Mouse (Mus musculus): Measurements from ENCODE around the gene Zdhhc14. TPM values are rescaled to one million over a fixed set of nuclear protein-coding genes. Genes with fewer than 3 reads are reported as not detected.
A peak's percentile ranks its signal among the peaks of the same experiment; 100 is the strongest.

Zdhhc14 gene
- total and polyA plus RNA-seq, 3 experiments, result 0.34 to 1.3 (median 0.35) TPM

DNA sequence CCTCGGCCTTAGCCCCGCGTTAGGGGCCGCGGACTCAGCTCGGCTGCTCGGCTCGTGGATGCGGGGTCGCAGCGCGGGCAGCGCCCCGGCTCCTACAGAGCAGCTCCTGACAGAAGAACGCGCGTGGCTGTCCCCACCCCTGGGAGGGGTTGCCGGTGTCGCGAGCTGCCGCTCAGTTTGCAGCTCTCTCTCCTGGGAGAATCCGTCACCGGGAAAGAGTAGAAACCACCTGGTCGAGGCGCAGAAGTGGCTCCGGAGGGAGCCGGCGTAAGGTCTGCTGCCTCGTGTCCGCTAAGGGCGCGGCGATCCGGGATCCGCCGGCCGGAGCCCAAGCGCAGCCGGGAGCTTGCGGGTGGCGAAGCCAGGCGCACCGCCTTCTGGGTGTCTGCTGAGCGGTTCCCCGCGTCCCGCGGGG, 396 bp downstream of the Zdhhc14 start:
- Histone ChIP-seq H3K4me3 (replicated peaks in 1 of 3; ENCODE audit: low read depth in 2 of 3, low read length in 2 of 3, poor library complexity in 1 of 3) (peak overlapping the region; percentile 32 to 67 (median 61)), H3K27ac (ENCODE audit: insufficient read depth, low read depth) (no peak overlapping the region), H3K36me3 (replicated peaks in 1 of 2; ENCODE audit: control insufficient read depth in 1 of 2, insufficient read depth in 1 of 2, low read length in 1 of 2) (no peaks in the 10 kb centered on the region), H3K27me3 (replicated peaks) (peaks cover 29% of the 10 kb centered on the region), H3K79me2 (replicated peaks; ENCODE audit: control insufficient read depth, extremely low read depth, insufficient read depth, poor library complexity, severe bottlenecking) (no peaks in the 10 kb centered on the region), H3K4me1 (ENCODE audit: control insufficient read depth in 1 of 2, insufficient read depth in 2 of 2) (peaks cover 2 to 17% of the 10 kb centered on the region in 2 experiments; a peak in 2 of 4 replicates), H3K9me3 (replicated peaks; ENCODE audit: low read length) (no peaks in the 10 kb centered on the region), H3K4me2 (ENCODE audit: insufficient read depth, low read depth, poor library complexity, severe bottlenecking) (peak overlapping the region; percentile 94), H3K9ac (ENCODE audit: insufficient read depth, low read depth) (0 out of 2 replicates have a peak overlapping the region, but pooled peaks have one; percentile 17)
- dilution Hi-C loops (cut with MboI; ENCODE audit: extremely low pct_ligation_motif_present, extremely low pct_unique_long_range_greater_than_20kb, low sequenced_read_pairs), result no loop called here
- in situ Hi-C loops (cut with MboI; ENCODE audit: low pct_ligation_motif_present, low pct_unique_long_range_greater_than_20kb, low sequenced_read_pairs), result no loop called here
- DNase-seq (ENCODE audit: extremely low read depth), result peak; percentile 15
- TF ChIP-seq HCFC1 (IDR thresholded peaks at IDR 0.05; ENCODE audit: low read depth, low read length) (no peak), TCF12 (IDR thresholded peaks at IDR 0.05; ENCODE audit: low read depth, low read length) (no peak), GABPA (IDR thresholded peaks at IDR 0.05; ENCODE audit: insufficient replicate concordance, low read depth, low read length) (no peak), USF2 (conservative IDR thresholded peaks at IDR 0.05; ENCODE audit: low read depth, low read length) (no peak), NRF1 (IDR thresholded peaks at IDR 0.05; ENCODE audit: low read depth, low read length) (no peak), JUND (conservative IDR thresholded peaks at IDR 0.05; ENCODE audit: low read depth, low read length) (no peak), CHD1 (IDR thresholded peaks at IDR 0.05; ENCODE audit: low read depth, low read length) (no peak), USF1 (IDR thresholded peaks at IDR 0.05; ENCODE audit: low read depth, low read length) (no peak), E2F4 (IDR thresholded peaks at IDR 0.05; ENCODE audit: insufficient replicate concordance, low read depth, low read length) (no peak), PAX5 (IDR thresholded peaks at IDR 0.05; ENCODE audit: low read length) (no peak), MAZ (IDR thresholded peaks at IDR 0.05; ENCODE audit: low read depth, low read length) (no peak), POLR2AphosphoS2 (IDR thresholded peaks at IDR 0.05; ENCODE audit: low read depth, low read length) (no peak), ZC3H11A (IDR thresholded peaks at IDR 0.05; ENCODE audit: low read depth, low read length) (no peak), RCOR1 (conservative IDR thresholded peaks at IDR 0.05; ENCODE audit: low read depth, low read length) (no peak), CHD2 (IDR thresholded peaks at IDR 0.05; ENCODE audit: low read length) (no peak), IRF4 (IDR thresholded peaks at IDR 0.05; ENCODE audit: low read depth, low read length) (no peak)

DNA sequence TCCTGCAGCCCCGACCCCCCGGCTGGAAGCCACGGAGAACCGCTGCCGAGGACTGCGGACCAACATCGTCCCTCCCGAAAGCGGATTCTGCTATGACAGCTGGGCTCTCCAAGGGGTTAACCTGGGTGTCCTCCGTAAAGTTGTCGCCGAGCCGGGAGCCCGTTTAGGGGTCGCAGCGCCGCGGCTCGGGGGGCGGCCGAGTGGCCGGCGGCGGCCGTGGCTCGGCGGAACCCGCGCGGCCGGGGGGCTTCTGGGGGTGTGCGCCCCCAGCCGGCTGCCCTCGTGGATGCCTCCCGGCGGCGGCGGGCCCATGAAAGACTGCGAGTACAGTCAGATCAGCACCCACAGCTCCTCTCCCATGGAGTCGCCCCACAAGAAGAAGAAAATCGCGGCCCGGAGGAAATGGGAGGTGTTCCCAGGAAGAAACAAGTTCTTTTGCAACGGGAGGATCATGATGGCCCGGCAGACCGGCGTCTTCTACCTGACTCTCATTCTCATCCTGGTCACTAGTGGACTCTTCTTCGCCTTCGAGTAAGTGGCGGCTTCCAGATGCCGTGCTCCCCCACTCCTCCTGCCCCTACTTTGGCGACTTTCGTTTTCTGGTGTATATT, 909 bp downstream of the Zdhhc14 start:
- H3K27ac ChIP-seq (ENCODE audit: insufficient read depth, low read depth), result no peak overlapping the region
- H3K79me2 ChIP-seq (replicated peaks; ENCODE audit: control insufficient read depth, extremely low read depth, insufficient read depth, poor library complexity, severe bottlenecking), result no peaks in the 10 kb centered on the region
- no peak for TF ChIP-seq SIN3A (IDR thresholded peaks at IDR 0.05; ENCODE audit: low read length)
- peak in 1 of 2 experiments; percentile 23; a peak in 2 of 4 replicates for TF ChIP-seq CTCF (conservative IDR thresholded peaks at IDR 0.05 in 1 of 2, IDR thresholded peaks at IDR 0.05 in 1 of 2; ENCODE audit: low read depth in 2 of 2, low read length in 2 of 2)
- H3K9ac ChIP-seq (ENCODE audit: insufficient read depth, low read depth), result 0 out of 2 replicates have a peak overlapping the region, but pooled peaks have one; percentile 17
- H3K4me1 ChIP-seq (ENCODE audit: control insufficient read depth in 1 of 2, insufficient read depth in 2 of 2), result peaks cover 2 to 13% of the 10 kb centered on the region in 2 experiments; a peak in 2 of 4 replicates
- no peaks in the 10 kb centered on the region for H3K36me3 ChIP-seq (replicated peaks in 1 of 2; ENCODE audit: control insufficient read depth in 1 of 2, insufficient read depth in 1 of 2, low read length in 1 of 2)
- dilution Hi-C loops (cut with MboI; ENCODE audit: extremely low pct_ligation_motif_present, extremely low pct_unique_long_range_greater_than_20kb, low sequenced_read_pairs) (no loop called here), in situ Hi-C loops (cut with MboI; ENCODE audit: low pct_ligation_motif_present, low pct_unique_long_range_greater_than_20kb, low sequenced_read_pairs) (no loop called here)
- H3K4me2 ChIP-seq (ENCODE audit: insufficient read depth, low read depth, poor library complexity, severe bottlenecking), result peak overlapping the region; percentile 94
- peak overlapping the region; percentile 32 to 67 (median 61) for H3K4me3 ChIP-seq (replicated peaks in 1 of 3; ENCODE audit: low read depth in 2 of 3, low read length in 2 of 3, poor library complexity in 1 of 3)
- no peak for DNase-seq (ENCODE audit: extremely low read depth)
- no peaks in the 10 kb centered on the region for H3K9me3 ChIP-seq (replicated peaks; ENCODE audit: low read length)
- H3K27me3 ChIP-seq (replicated peaks), result peaks cover 26% of the 10 kb centered on the region

Data from CH12.LX (cell line).